Mouse (Mus musculus): ENCODE results near the gene Tinf2. TPM values are rescaled to one million over a fixed set of nuclear protein-coding genes. Genes with fewer than 3 reads are reported as not detected.

Tinf2 gene
- total RNA-seq, 2 experiments from 2014 or later, result 31.5 to 50.7 TPM

- ATAC-seq (replicated peaks; ENCODE audit: low FRiP score, poor library complexity, severe bottlenecking), result no peak
Observed at GRCm38 (mm10) chr14:55642679-55643059, 39.0 kb downstream of the Tinf2 start.

GRCm38 (mm10) chr14:55641291-55641690 lies 40.3 kb downstream of the Tinf2 start:
- ATAC-seq (replicated peaks; ENCODE audit: low FRiP score, poor library complexity, severe bottlenecking), result no peak

GRCm38 (mm10) chr14:55640816-55641215 lies 40.8 kb downstream of the Tinf2 start:
- no peak for ATAC-seq (replicated peaks; ENCODE audit: low FRiP score, poor library complexity, severe bottlenecking)

GRCm38 (mm10) chr14:55637795-55638194 lies 43.8 kb downstream of the Tinf2 start, which contains the start of gene Gm49378:
TSS of gene Gm49378 (minus strand) at chr14:55637895.
- no peak for ATAC-seq (replicated peaks; ENCODE audit: low FRiP score, poor library complexity, severe bottlenecking)

- ATAC-seq (replicated peaks; ENCODE audit: low FRiP score, poor library complexity, severe bottlenecking), result peak; percentile 80
Observed at GRCm38 (mm10) chr14:55635523-55636007, 46.1 kb downstream of the Tinf2 start, which contains the start of gene Ipo4. TSS of gene Ipo4 (minus strand) at chr14:55635957.

GRCm38 (mm10) chr14:55634874-55635522 lies 46.6 kb downstream of the Tinf2 start:
- 0 out of 2 replicates have a peak, but pooled peaks have one; percentile 12 for ATAC-seq (replicated peaks; ENCODE audit: low FRiP score, poor library complexity, severe bottlenecking)

- peak; percentile 72 for ATAC-seq (replicated peaks; ENCODE audit: low FRiP score, poor library complexity, severe bottlenecking)
Observed at GRCm38 (mm10) chr14:55629312-55629711, 52.3 kb downstream of the Tinf2 start.

- ATAC-seq (replicated peaks; ENCODE audit: low FRiP score, poor library complexity, severe bottlenecking), result peak; percentile 43; the same call in 1 of the 2 replicates
Observed at GRCm38 (mm10) chr14:55628077-55628827, 53.4 kb downstream of the Tinf2 start.

Other genes with a start within 250 kb of the Tinf2 start
Only the 30 nearest of the 35 such genes appear.
- not detected in 2 replicates for gene Cpne6, start 171.4 kb downstream of the Tinf2 start, total RNA-seq (2015; ENCODE audit: low replicate concordance)
- gene Cpne6, start 171.4 kb downstream of the Tinf2 start, total RNA-seq (2017; ENCODE audit: low replicate concordance), result not detected in 2 replicates
- gene Nrl, start 156.8 kb downstream of the Tinf2 start, total RNA-seq (2015; ENCODE audit: low replicate concordance), result 0.84 TPM in 1 of 2 replicates, not detected in the other
- gene Nrl, start 156.8 kb downstream of the Tinf2 start, total RNA-seq (2017; ENCODE audit: low replicate concordance), result 0.51 and 0.98 TPM in 2 replicates
- gene Pck2, start 141.6 kb downstream of the Tinf2 start, total RNA-seq (2015; ENCODE audit: low replicate concordance), result 79.3 and 89.7 TPM in 2 replicates
- gene Pck2, start 141.6 kb downstream of the Tinf2 start, total RNA-seq (2017; ENCODE audit: low replicate concordance), result 112 and 125 TPM in 2 replicates
- gene Dcaf11, start 121.8 kb downstream of the Tinf2 start, total RNA-seq (2015; ENCODE audit: low replicate concordance), result 31.0 and 44.0 TPM in 2 replicates
- gene Dcaf11, start 121.8 kb downstream of the Tinf2 start, total RNA-seq (2017; ENCODE audit: low replicate concordance), result 20.2 and 39.3 TPM in 2 replicates
- 6.5 TPM in 1 of 2 replicates, not detected in the other for gene A730061H03Rik, start 121.4 kb downstream of the Tinf2 start, total RNA-seq (2015; ENCODE audit: low replicate concordance)
- not detected in 2 replicates for gene A730061H03Rik, start 121.4 kb downstream of the Tinf2 start, total RNA-seq (2017; ENCODE audit: low replicate concordance)
- gene Fitm1, start 106.2 kb downstream of the Tinf2 start, total RNA-seq (2015; ENCODE audit: low replicate concordance), result not detected in 2 replicates
- gene Fitm1, start 106.2 kb downstream of the Tinf2 start, total RNA-seq (2017; ENCODE audit: low replicate concordance), result not detected in 2 replicates
- gene Psme1, start 103.7 kb downstream of the Tinf2 start, total RNA-seq (2015; ENCODE audit: low replicate concordance), result 287 and 391 TPM in 2 replicates
- gene Psme1, start 103.7 kb downstream of the Tinf2 start, total RNA-seq (2017; ENCODE audit: low replicate concordance), result 37.7 and 64.8 TPM in 2 replicates
- 11.7 and 19.8 TPM in 2 replicates for gene Emc9, start 96.5 kb downstream of the Tinf2 start, total RNA-seq (2015; ENCODE audit: low replicate concordance)
- gene Emc9, start 96.5 kb downstream of the Tinf2 start, total RNA-seq (2017; ENCODE audit: low replicate concordance), result 3.3 and 14.8 TPM in 2 replicates
- gene Psme2, start 90.7 kb downstream of the Tinf2 start, total RNA-seq (2015; ENCODE audit: low replicate concordance), result 112 and 141 TPM in 2 replicates
- gene Psme2, start 90.7 kb downstream of the Tinf2 start, total RNA-seq (2017; ENCODE audit: low replicate concordance), result 45.1 and 109 TPM in 2 replicates
- gene Rnf31, start 90.1 kb downstream of the Tinf2 start, total RNA-seq (2015; ENCODE audit: low replicate concordance), result 20.2 and 22.2 TPM in 2 replicates
- 31.8 and 34.7 TPM in 2 replicates for gene Rnf31, start 90.1 kb downstream of the Tinf2 start, total RNA-seq (2017; ENCODE audit: low replicate concordance)
- 70.8 and 89.0 TPM in 2 replicates for gene Irf9, start 78.2 kb downstream of the Tinf2 start, total RNA-seq (2015; ENCODE audit: low replicate concordance)
- 87.4 and 106 TPM in 2 replicates for gene Irf9, start 78.2 kb downstream of the Tinf2 start, total RNA-seq (2017; ENCODE audit: low replicate concordance)
- 6.5 TPM in 1 of 2 replicates, not detected in the other for gene Rec8, start 63.8 kb downstream of the Tinf2 start, total RNA-seq (2015; ENCODE audit: low replicate concordance)
- gene Rec8, start 63.8 kb downstream of the Tinf2 start, total RNA-seq (2017; ENCODE audit: low replicate concordance), result 1.4 and 7.7 TPM in 2 replicates
- gene Ipo4, start 45.9 kb downstream of the Tinf2 start, total RNA-seq (2015; ENCODE audit: low replicate concordance), result 29.9 and 46.5 TPM in 2 replicates
- 18.1 and 53.9 TPM in 2 replicates for gene Ipo4, start 45.9 kb downstream of the Tinf2 start, total RNA-seq (2017; ENCODE audit: low replicate concordance)
- 12.3 and 17.2 TPM in 2 replicates for gene Gm49378, start 43.9 kb downstream of the Tinf2 start, total RNA-seq (2015; ENCODE audit: low replicate concordance)
- gene Gm49378, start 43.9 kb downstream of the Tinf2 start, total RNA-seq (2017; ENCODE audit: low replicate concordance), result 3.5 and 7.0 TPM in 2 replicates
- gene Tm9sf1, start 38.0 kb downstream of the Tinf2 start, total RNA-seq (2015; ENCODE audit: low replicate concordance), result 39.8 and 58.4 TPM in 2 replicates
- 47.0 and 64.3 TPM in 2 replicates for gene Tm9sf1, start 38.0 kb downstream of the Tinf2 start, total RNA-seq (2017; ENCODE audit: low replicate concordance)
- 6.5 TPM in 1 of 2 replicates, not detected in the other for gene Tssk4, start 31.6 kb downstream of the Tinf2 start, total RNA-seq (2015; ENCODE audit: low replicate concordance)
- gene Tssk4, start 31.6 kb downstream of the Tinf2 start, total RNA-seq (2017; ENCODE audit: low replicate concordance), result 1.3 and 2.5 TPM in 2 replicates
- gene Mdp1, start 21.3 kb downstream of the Tinf2 start, total RNA-seq (2015; ENCODE audit: low replicate concordance), result 14.3 and 20.5 TPM in 2 replicates
- gene Mdp1, start 21.3 kb downstream of the Tinf2 start, total RNA-seq (2017; ENCODE audit: low replicate concordance), result 2.3 and 14.9 TPM in 2 replicates
- 1.7 and 3.6 TPM in 2 replicates for gene Gmpr2, start 9.9 kb downstream of the Tinf2 start, total RNA-seq (2015; ENCODE audit: low replicate concordance)
- 9.0 and 14.1 TPM in 2 replicates for gene Gmpr2, start 9.9 kb downstream of the Tinf2 start, total RNA-seq (2017; ENCODE audit: low replicate concordance)
- 105 and 189 TPM in 2 replicates for gene Nedd8, start 9.7 kb downstream of the Tinf2 start, total RNA-seq (2015; ENCODE audit: low replicate concordance)
- 102 and 138 TPM in 2 replicates for gene Nedd8, start 9.7 kb downstream of the Tinf2 start, total RNA-seq (2017; ENCODE audit: low replicate concordance)
- 1.4 and 4.6 TPM in 2 replicates for gene Tgm1, start 32.1 kb upstream of the Tinf2 start, total RNA-seq (2015; ENCODE audit: low replicate concordance)
- 1.8 TPM in 1 of 2 replicates, not detected in the other for gene Tgm1, start 32.1 kb upstream of the Tinf2 start, total RNA-seq (2017; ENCODE audit: low replicate concordance)
- gene Rabggta, start 40.4 kb upstream of the Tinf2 start, total RNA-seq (2015; ENCODE audit: low replicate concordance), result 2.9 and 6.3 TPM in 2 replicates
- 6.0 TPM in 1 of 2 replicates, not detected in the other for gene Rabggta, start 40.4 kb upstream of the Tinf2 start, total RNA-seq (2017; ENCODE audit: low replicate concordance)
- 6.7 and 39.3 TPM in 2 replicates for gene Dhrs1, start 63.9 kb upstream of the Tinf2 start, total RNA-seq (2015; ENCODE audit: low replicate concordance)
- gene Dhrs1, start 63.9 kb upstream of the Tinf2 start, total RNA-seq (2017; ENCODE audit: low replicate concordance), result 0.76 and 10.4 TPM in 2 replicates
- gene Nop9, start 63.9 kb upstream of the Tinf2 start, total RNA-seq (2015; ENCODE audit: low replicate concordance), result 5.9 and 8.6 TPM in 2 replicates
- gene Nop9, start 63.9 kb upstream of the Tinf2 start, total RNA-seq (2017; ENCODE audit: low replicate concordance), result 7.2 and 11.7 TPM in 2 replicates
- gene Cideb, start 76.6 kb upstream of the Tinf2 start, total RNA-seq (2015; ENCODE audit: low replicate concordance), result not detected in 2 replicates
- gene Cideb, start 76.6 kb upstream of the Tinf2 start, total RNA-seq (2017; ENCODE audit: low replicate concordance), result not detected in 2 replicates
- gene Ltb4r2, start 79.6 kb upstream of the Tinf2 start, total RNA-seq (2015; ENCODE audit: low replicate concordance), result not detected in 2 replicates
- not detected in 2 replicates for gene Ltb4r2, start 79.6 kb upstream of the Tinf2 start, total RNA-seq (2017; ENCODE audit: low replicate concordance)
- 8.8 and 11.9 TPM in 2 replicates for gene Ltb4r1, start 84.1 kb upstream of the Tinf2 start, total RNA-seq (2015; ENCODE audit: low replicate concordance)
- 2.8 and 8.9 TPM in 2 replicates for gene Ltb4r1, start 84.1 kb upstream of the Tinf2 start, total RNA-seq (2017; ENCODE audit: low replicate concordance)
- gene Adcy4, start 102.3 kb upstream of the Tinf2 start, total RNA-seq (2015; ENCODE audit: low replicate concordance), result not detected in 2 replicates
- not detected in 2 replicates for gene Adcy4, start 102.3 kb upstream of the Tinf2 start, total RNA-seq (2017; ENCODE audit: low replicate concordance)
- 18.4 and 28.1 TPM in 2 replicates for gene Ripk3, start 107.0 kb upstream of the Tinf2 start, total RNA-seq (2015; ENCODE audit: low replicate concordance)
- 2.3 and 33.1 TPM in 2 replicates for gene Ripk3, start 107.0 kb upstream of the Tinf2 start, total RNA-seq (2017; ENCODE audit: low replicate concordance)
- not detected in 2 replicates for gene Nfatc4, start 141.3 kb upstream of the Tinf2 start, total RNA-seq (2015; ENCODE audit: low replicate concordance)
- gene Nfatc4, start 141.3 kb upstream of the Tinf2 start, total RNA-seq (2017; ENCODE audit: low replicate concordance), result not detected in 2 replicates
- gene Nynrin, start 172.2 kb upstream of the Tinf2 start, total RNA-seq (2015; ENCODE audit: low replicate concordance), result under 0.01 and 4.2 TPM in 2 replicates
- gene Nynrin, start 172.2 kb upstream of the Tinf2 start, total RNA-seq (2017; ENCODE audit: low replicate concordance), result 0.26 and 0.45 TPM in 2 replicates